Mouse (Mus musculus): Measurements from ENCODE around the gene Irf5.

- TF ChIP-seq CTCF (IDR thresholded peaks at IDR 0.05; ENCODE audit: extremely low read depth, insufficient read length, insufficient replicate concordance, low read depth, low read length) (no peak), POLR2A (IDR thresholded peaks at IDR 0.05; ENCODE audit: low read depth, low read length) (no peak)
These were observed 19.6 kb upstream of the Irf5 start for GRCm38 (mm10) chr6:29506834-29507233.

Data from small intestine, adult 2 months (tissue).